Mouse (Mus musculus): ENCODE data around the gene Tgfa.
A peak's percentile ranks its signal among the peaks of the same experiment; 100 is the strongest.

Gene Tgfa

GRCm38 (mm10) chr6:86188741-86189480 is 6.1 kb upstream of the Tgfa start:
- DNase-seq (ENCODE audit: inconsistent ontology term) = no peak

- DNase-seq (ENCODE audit: inconsistent ontology term) = no peak
Measured at GRCm38 (mm10) chr6:86190622-86191021, 4.4 kb upstream of the Tgfa start.

- DNase-seq (ENCODE audit: inconsistent ontology term) = peak; percentile 52
Measured at GRCm38 (mm10) chr6:86192978-86193377, 2.0 kb upstream of the Tgfa start.

GRCm38 (mm10) chr6:86193879-86194278 is 1.1 kb upstream of the Tgfa start:
- DNase-seq (ENCODE audit: inconsistent ontology term) = peak; percentile 46

- DNase-seq (ENCODE audit: inconsistent ontology term) = no peak
Measured at GRCm38 (mm10) chr6:86196034-86196433, 1.0 kb downstream of the Tgfa start.

GRCm38 (mm10) chr6:86197150-86197862 is 2.3 kb downstream of the Tgfa start:
- no peak for DNase-seq (ENCODE audit: inconsistent ontology term)

GRCm38 (mm10) chr6:86200934-86201333 is 5.9 kb downstream of the Tgfa start:
- no peak for DNase-seq (ENCODE audit: inconsistent ontology term)

- DNase-seq (ENCODE audit: inconsistent ontology term) = no peak
Measured at GRCm38 (mm10) chr6:86203101-86203500, 8.1 kb downstream of the Tgfa start.

- DNase-seq (ENCODE audit: inconsistent ontology term) = no peak
Measured at GRCm38 (mm10) chr6:86206014-86206413, 11.0 kb downstream of the Tgfa start.

- no peak for DNase-seq (ENCODE audit: inconsistent ontology term)
Measured at GRCm38 (mm10) chr6:86206985-86207384, 12.0 kb downstream of the Tgfa start.

- no peak for DNase-seq (ENCODE audit: inconsistent ontology term)
Measured at GRCm38 (mm10) chr6:86209133-86210016, 14.4 kb downstream of the Tgfa start.

GRCm38 (mm10) chr6:86210017-86210408 is 15.0 kb downstream of the Tgfa start:
- DNase-seq (ENCODE audit: inconsistent ontology term) = no peak

- no peak for DNase-seq (ENCODE audit: inconsistent ontology term)
Measured at GRCm38 (mm10) chr6:86210619-86211018, 15.6 kb downstream of the Tgfa start.

- no peak for DNase-seq (ENCODE audit: inconsistent ontology term)
Measured at GRCm38 (mm10) chr6:86211081-86211763, 16.2 kb downstream of the Tgfa start.

- no peak for DNase-seq (ENCODE audit: inconsistent ontology term)
Measured at GRCm38 (mm10) chr6:86212871-86213640, 18.0 kb downstream of the Tgfa start.

GRCm38 (mm10) chr6:86218066-86218465 is 23.0 kb downstream of the Tgfa start:
- DNase-seq (ENCODE audit: inconsistent ontology term) = no peak

GRCm38 (mm10) chr6:86218739-86219138 is 23.7 kb downstream of the Tgfa start:
- DNase-seq (ENCODE audit: inconsistent ontology term) = no peak

GRCm38 (mm10) chr6:86219494-86219893 is 24.5 kb downstream of the Tgfa start:
- DNase-seq (ENCODE audit: inconsistent ontology term) = peak; percentile 70

- no peak for DNase-seq (ENCODE audit: inconsistent ontology term)
Measured at GRCm38 (mm10) chr6:86220171-86220570, 25.1 kb downstream of the Tgfa start.

- no peak for DNase-seq (ENCODE audit: inconsistent ontology term)
Measured at GRCm38 (mm10) chr6:86222381-86222780, 27.4 kb downstream of the Tgfa start.

- no peak for DNase-seq (ENCODE audit: inconsistent ontology term)
Measured at GRCm38 (mm10) chr6:86225604-86226003, 30.6 kb downstream of the Tgfa start.

All from Muller cell, postnatal 12 days (primary cell).